ENCODE assay signal across 8 mouse cellular contexts in the genomic region with DNA sequence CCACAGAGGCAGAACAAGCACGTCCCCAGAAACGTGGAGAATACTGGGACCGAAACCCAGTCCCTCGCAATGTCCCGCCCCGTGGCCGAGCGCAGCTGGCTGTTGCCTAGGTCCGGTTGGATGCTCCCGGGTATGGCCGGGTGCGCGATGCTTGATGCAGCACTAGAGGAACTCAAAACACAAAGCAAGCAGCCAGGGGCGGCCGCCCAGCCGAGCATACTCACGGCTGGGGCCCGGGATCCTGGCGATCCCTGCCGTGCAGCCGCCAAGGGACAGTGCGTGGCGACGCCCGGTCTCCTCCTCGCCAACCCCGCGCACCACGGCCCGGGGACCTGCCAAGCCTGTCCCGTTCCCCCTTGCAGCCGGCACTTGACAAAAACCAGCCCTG. TPM values are rescaled to one million over a fixed set of nuclear protein-coding genes. Genes with fewer than 3 reads are reported as not detected.
DNase-seq lines count a peak whose midpoint lies in the region; ATAC-seq lines count a peak whose summit lies in the region.

No protein-coding gene starts in this region.

- peak; percentile 11 for ATAC-seq in limb, embryonic 13.5 days (ENCODE audit: low FRiP score, low read depth)
- ATAC-seq in midbrain, embryonic 12.5 days (ENCODE audit: low FRiP score, low read depth): peak; percentile 59

- H3K27ac ChIP-seq in hindbrain, embryonic 10.5 days: peak overlapping the region; percentile 99
- peak overlapping the region; percentile 100 for H3K27ac ChIP-seq in limb, embryonic 13.5 days
- H3K27ac ChIP-seq in midbrain, embryonic 12.5 days (replicated peaks): peak overlapping the region; percentile 97

- DNase-seq in cerebellum, postnatal 14 days: peak; percentile 45 to 49
- no peak for DNase-seq in cerebellum, adult 9-11 months
- peak; percentile 73 for DNase-seq in R1 (ENCODE audit: low read depth, low spot score)
- DNase-seq in hindbrain, embryonic 10.5 days (ENCODE audit: low spot score): peak; percentile 85
- DNase-seq in spleen, postnatal 4 days (ENCODE audit: low spot score in 2 of 2): peak; percentile 79 to 89

- H3K36me3 ChIP-seq in erythroblast, embryonic 14.5 days (ENCODE audit: control insufficient read depth): peaks cover 50% of the 10 kb centered on the region
- peaks cover 21% of the 10 kb centered on the region for H3K36me3 ChIP-seq in hindbrain, embryonic 10.5 days
- H3K36me3 ChIP-seq in limb, embryonic 13.5 days: peaks cover 22% of the 10 kb centered on the region
- H3K36me3 ChIP-seq in midbrain, embryonic 12.5 days: peaks cover 17% of the 10 kb centered on the region

- H3K9me3 ChIP-seq in erythroblast, embryonic 14.5 days (ENCODE audit: control insufficient read depth, low read length): peaks cover 6% of the 10 kb centered on the region
- H3K9me3 ChIP-seq in hindbrain, embryonic 10.5 days: no peaks in the 10 kb centered on the region
- no peaks in the 10 kb centered on the region for H3K9me3 ChIP-seq in limb, embryonic 13.5 days
- no peaks in the 10 kb centered on the region for H3K9me3 ChIP-seq in midbrain, embryonic 12.5 days

- WGBS in hindbrain, embryonic 10.5 days: under 1% methylated on average over 32 of the region's 32 CpGs
- WGBS in limb, embryonic 13.5 days: under 1% methylated on average over 32 of the region's 32 CpGs
- WGBS in midbrain, embryonic 12.5 days: under 1% methylated on average over 30 of the region's 32 CpGs

- H3K4me2 ChIP-seq in limb, embryonic 13.5 days (replicated peaks): peak overlapping the region; percentile 76
- peak overlapping the region; percentile 79 for H3K4me2 ChIP-seq in midbrain, embryonic 12.5 days (replicated peaks)

- peak overlapping the region; percentile 70 for H3K4me3 ChIP-seq in erythroblast, embryonic 14.5 days (replicated peaks)
- H3K4me3 ChIP-seq in hindbrain, embryonic 10.5 days: peak overlapping the region; percentile 83
- H3K4me3 ChIP-seq in limb, embryonic 13.5 days: peak overlapping the region; percentile 83
- H3K4me3 ChIP-seq in midbrain, embryonic 12.5 days: peak overlapping the region; percentile 78

- H3K9ac ChIP-seq in limb, embryonic 13.5 days: peak overlapping the region; percentile 97
- H3K9ac ChIP-seq in midbrain, embryonic 12.5 days (replicated peaks): peak overlapping the region; percentile 93

- H3K27me3 ChIP-seq in erythroblast, embryonic 14.5 days (ENCODE audit: control insufficient read depth): peaks cover 11% of the 10 kb centered on the region; the same call in 1 of the 2 replicates
- H3K27me3 ChIP-seq in hindbrain, embryonic 10.5 days (ENCODE audit: insufficient read depth, poor library complexity, severe bottlenecking): peaks cover 17% of the 10 kb centered on the region
- no peaks in the 10 kb centered on the region for H3K27me3 ChIP-seq in limb, embryonic 13.5 days
- H3K27me3 ChIP-seq in midbrain, embryonic 12.5 days: peaks cover 19% of the 10 kb centered on the region

- H3K4me1 ChIP-seq in erythroblast, embryonic 14.5 days (ENCODE audit: control insufficient read depth): peaks cover 63% of the 10 kb centered on the region
- H3K4me1 ChIP-seq in hindbrain, embryonic 10.5 days (replicated peaks): peaks cover 31% of the 10 kb centered on the region
- peaks cover 13% of the 10 kb centered on the region for H3K4me1 ChIP-seq in limb, embryonic 13.5 days
- H3K4me1 ChIP-seq in midbrain, embryonic 12.5 days: peaks cover 16% of the 10 kb centered on the region

RNA-seq across cellular contexts. Expression of a gene that starts 0.3 kb away (rescaled TPM):
- 286 and 348 TPM in 2 replicates for polyA plus RNA-seq in erythroblast, embryonic 14.5 days (2012)
- polyA plus RNA-seq in hindbrain, embryonic 10.5 days (2016; fragmentation: Nextera tagmentation; extraction: Ambion mirVana): 344 and 448 TPM in 2 replicates
- 403 and 448 TPM in 2 replicates for polyA plus RNA-seq in limb, embryonic 13.5 days (2015; fragmentation: Nextera tagmentation; extraction: Ambion mirVana)
- polyA plus RNA-seq in midbrain, embryonic 12.5 days (2016; fragmentation: Nextera tagmentation; extraction: Ambion mirVana): 545 and 575 TPM in 2 replicates

RNA-seq across cellular contexts. Expression of a gene that starts 37.6 kb away (rescaled TPM):
- polyA plus RNA-seq in erythroblast, embryonic 14.5 days (2012): 1.3 and 2.0 TPM in 2 replicates
- polyA plus RNA-seq in hindbrain, embryonic 10.5 days (2016; fragmentation: Nextera tagmentation; extraction: Ambion mirVana): 61.7 and 62.1 TPM in 2 replicates
- 53.8 and 56.2 TPM in 2 replicates for polyA plus RNA-seq in limb, embryonic 13.5 days (2015; fragmentation: Nextera tagmentation; extraction: Ambion mirVana)
- polyA plus RNA-seq in midbrain, embryonic 12.5 days (2016; fragmentation: Nextera tagmentation; extraction: Ambion mirVana): 59.1 and 62.8 TPM in 2 replicates

RNA-seq across cellular contexts. Expression of a gene that starts 54.5 kb away (rescaled TPM):
- polyA plus RNA-seq in erythroblast, embryonic 14.5 days (2012): 0.57 and 1.1 TPM in 2 replicates
- 9.1 and 11.8 TPM in 2 replicates for polyA plus RNA-seq in hindbrain, embryonic 10.5 days (2016; fragmentation: Nextera tagmentation; extraction: Ambion mirVana)
- polyA plus RNA-seq in limb, embryonic 13.5 days (2015; fragmentation: Nextera tagmentation; extraction: Ambion mirVana): 13.7 and 19.6 TPM in 2 replicates
- polyA plus RNA-seq in midbrain, embryonic 12.5 days (2016; fragmentation: Nextera tagmentation; extraction: Ambion mirVana): 11.5 and 15.8 TPM in 2 replicates

Comparison
In these comparisons a context has a peak if more than half of its experiments do, and no peak if none do; other contexts are left out.
1. RNA of a gene that starts 37.6 kb away (polyA plus RNA-seq): 61.7 to 62.1 TPM in hindbrain, embryonic 10.5 days, 59.1 to 62.8 TPM in midbrain, embryonic 12.5 days and 53.8 to 56.2 TPM in limb, embryonic 13.5 days; 1.3 to 2.0 TPM in erythroblast, embryonic 14.5 days; every median in the first group is over 10 times any median in the second.
2. Peak in every context shown above with its lines, with median percentiles within 50 percentile points of each other: H3K4me3 ChIP-seq and H3K27ac ChIP-seq.